Mouse (Mus musculus): Measurements from ENCODE around the gene Psma7.

Gene Psma7

GRCm38 (mm10) chr2:180042858-180043515, 754 bp upstream of the Psma7 start:
- DNase-seq (ENCODE audit: low spot score), result no peak

- DNase-seq (ENCODE audit: low spot score), result no peak
Measured at GRCm38 (mm10) chr2:180041577-180042255, 517 bp downstream of the Psma7 start.

GRCm38 (mm10) chr2:180040406-180040805, 1.8 kb downstream of the Psma7 start:
- DNase-seq (ENCODE audit: low spot score), result no peak

GRCm38 (mm10) chr2:180034753-180035152, 7.5 kb downstream of the Psma7 start:
- no peak for DNase-seq (ENCODE audit: low spot score)

- DNase-seq (ENCODE audit: low spot score), result no peak
Measured at GRCm38 (mm10) chr2:180033956-180034355, 8.3 kb downstream of the Psma7 start.

- DNase-seq (ENCODE audit: low spot score), result no peak
Measured at GRCm38 (mm10) chr2:180032925-180033324, 9.3 kb downstream of the Psma7 start.

GRCm38 (mm10) chr2:180031270-180031669, 11.0 kb downstream of the Psma7 start:
- DNase-seq (ENCODE audit: low spot score), result no peak

- no peak for DNase-seq (ENCODE audit: low spot score)
Measured at GRCm38 (mm10) chr2:180027768-180028167, 14.5 kb downstream of the Psma7 start.

- DNase-seq (ENCODE audit: low spot score), result no peak
Measured at GRCm38 (mm10) chr2:180025861-180026200, 16.4 kb downstream of the Psma7 start.

- no peak for DNase-seq (ENCODE audit: low spot score)
Measured at GRCm38 (mm10) chr2:180025135-180025860, 16.9 kb downstream of the Psma7 start.

- DNase-seq (ENCODE audit: low spot score), result peak; percentile 99
Measured at GRCm38 (mm10) chr2:180024401-180025098, 17.7 kb downstream of the Psma7 start, which contains the start of gene Lsm14b. Gene Lsm14b (plus strand): TSS chr2:180024987.

- DNase-seq (ENCODE audit: low spot score), result no peak
Measured at GRCm38 (mm10) chr2:180022751-180023150, 19.5 kb downstream of the Psma7 start.

GRCm38 (mm10) chr2:180020919-180021318, 21.3 kb downstream of the Psma7 start:
- DNase-seq (ENCODE audit: low spot score), result no peak

- DNase-seq (ENCODE audit: low spot score), result no peak
Measured at GRCm38 (mm10) chr2:180020091-180020661, 22.1 kb downstream of the Psma7 start.

GRCm38 (mm10) chr2:180018573-180018972, 23.7 kb downstream of the Psma7 start:
- no peak for DNase-seq (ENCODE audit: low spot score)

- no peak for DNase-seq (ENCODE audit: low spot score)
Measured at GRCm38 (mm10) chr2:180017632-180018031, 24.6 kb downstream of the Psma7 start.

GRCm38 (mm10) chr2:180013686-180014085, 28.5 kb downstream of the Psma7 start:
- no peak for DNase-seq (ENCODE audit: low spot score)

GRCm38 (mm10) chr2:180011370-180011769, 30.9 kb downstream of the Psma7 start:
- no peak for DNase-seq (ENCODE audit: low spot score)

- no peak for DNase-seq (ENCODE audit: low spot score)
Measured at GRCm38 (mm10) chr2:180010686-180011085, 31.5 kb downstream of the Psma7 start.

- DNase-seq (ENCODE audit: low spot score), result no peak
Measured at GRCm38 (mm10) chr2:180006352-180007017, 35.7 kb downstream of the Psma7 start.

GRCm38 (mm10) chr2:180005656-180006351, 36.4 kb downstream of the Psma7 start:
- no peak for DNase-seq (ENCODE audit: low spot score)

All from left cerebral cortex, adult 11 months (tissue).